Comparison of ENCODE assay signal across 8 mouse cellular contexts in genomic region chr17:24717943-24718342, GRCm38 (mm10). TPM values are rescaled to one million over a fixed set of nuclear protein-coding genes. Genes with fewer than 3 reads are reported as not detected.
DNase-seq lines count a peak whose midpoint lies in the region; ATAC-seq lines count a peak whose summit lies in the region.

TSS of gene Rnf151 (minus strand) at chr17:24718063.
TSS of gene Rps2 (plus strand) at chr17:24718116.

- WGBS in kidney, embryonic 14.5 days, result 80% methylated on average over 4 of the region's 4 CpGs
- WGBS in embryonic facial prominence, embryonic 10.5 days, result 79% methylated on average over 4 of the region's 4 CpGs
- WGBS in hindbrain, embryonic 16.5 days, result 85% methylated on average over 4 of the region's 4 CpGs
- whole genome bisulfite sequencing in midbrain, embryonic 15.5 days, result 77% methylated on average over 4 of the region's 4 CpGs

- no peak within 1 kb of the TSS for H3K27ac ChIP-seq in kidney, embryonic 14.5 days (ENCODE audit: low read depth, low read length)
- peak within 1 kb of the TSS; percentile 94; the same call in 1 of the 2 replicates for H3K27ac ChIP-seq in embryonic facial prominence, embryonic 10.5 days (replicated peaks)
- no peak within 1 kb of the TSS for H3K27ac ChIP-seq in hindbrain, embryonic 16.5 days (ENCODE audit: low read depth, low read length)
- no peak within 1 kb of the TSS for H3K27ac ChIP-seq in midbrain, embryonic 15.5 days

- peaks cover 30% of the 10 kb centered on the region for H3K36me3 ChIP-seq in kidney, embryonic 14.5 days (ENCODE audit: control insufficient read depth, insufficient read depth, low read length)
- peaks cover 60% of the 10 kb centered on the region for H3K36me3 ChIP-seq in embryonic facial prominence, embryonic 10.5 days (replicated peaks)
- H3K36me3 ChIP-seq in hindbrain, embryonic 16.5 days (ENCODE audit: control insufficient read depth, insufficient read depth, low read length), result peaks cover 16% of the 10 kb centered on the region
- peaks cover 10% of the 10 kb centered on the region for H3K36me3 ChIP-seq in midbrain, embryonic 15.5 days (replicated peaks)

- H3K4me3 ChIP-seq in kidney, embryonic 14.5 days (ENCODE audit: low read length), result peak within 1 kb of the TSS; percentile 90; the same call in 1 of the 2 replicates
- H3K4me3 ChIP-seq in embryonic facial prominence, embryonic 10.5 days, result peak within 1 kb of the TSS; percentile 90
- H3K4me3 ChIP-seq in hindbrain, embryonic 16.5 days (ENCODE audit: low read length), result peak within 1 kb of the TSS; percentile 89
- peak within 1 kb of the TSS; percentile 77 for H3K4me3 ChIP-seq in midbrain, embryonic 15.5 days

- ATAC-seq in kidney, embryonic 14.5 days (ENCODE audit: low FRiP score, low TSS enrichment), result no peak
- no peak for ATAC-seq in hindbrain, embryonic 16.5 days
- ATAC-seq in midbrain, embryonic 15.5 days (replicated peaks), result no peak

- H3K27me3 ChIP-seq in kidney, embryonic 14.5 days (ENCODE audit: control insufficient read depth, insufficient read depth, low read length), result no peaks in the 10 kb centered on the region
- no peaks in the 10 kb centered on the region for H3K27me3 ChIP-seq in embryonic facial prominence, embryonic 10.5 days (replicated peaks; ENCODE audit: low read depth, poor library complexity, severe bottlenecking)
- no peaks in the 10 kb centered on the region for H3K27me3 ChIP-seq in hindbrain, embryonic 16.5 days (replicated peaks; ENCODE audit: control insufficient read depth, insufficient read depth, low read length)
- no peaks in the 10 kb centered on the region for H3K27me3 ChIP-seq in midbrain, embryonic 15.5 days (replicated peaks)

- H3K9ac ChIP-seq in kidney, embryonic 14.5 days (ENCODE audit: low read depth, low read length), result no peak within 1 kb of the TSS; the same call in 1 of the 2 replicates
- no peak within 1 kb of the TSS; the same call in 1 of the 2 replicates for H3K9ac ChIP-seq in hindbrain, embryonic 16.5 days (ENCODE audit: low read depth, low read length)
- no peak within 1 kb of the TSS for H3K9ac ChIP-seq in midbrain, embryonic 15.5 days

- peaks cover 8% of the 10 kb centered on the region for H3K4me1 ChIP-seq in kidney, embryonic 14.5 days (ENCODE audit: control insufficient read depth, insufficient read depth, low read length)
- peaks cover 25% of the 10 kb centered on the region for H3K4me1 ChIP-seq in embryonic facial prominence, embryonic 10.5 days
- peaks cover 23% of the 10 kb centered on the region for H3K4me1 ChIP-seq in hindbrain, embryonic 16.5 days (ENCODE audit: control insufficient read depth, insufficient read depth, low read depth, low read length)
- peaks cover 28% of the 10 kb centered on the region for H3K4me1 ChIP-seq in midbrain, embryonic 15.5 days

- DNase-seq in kidney, adult 11 months, result no peak
- no peak for DNase-seq in embryonic facial prominence, embryonic 10.5 days (ENCODE audit: low spot score)
- DNase-seq in adrenal gland, postnatal 10 days, result no peak
- DNase-seq in adrenal gland, postnatal 4 days (ENCODE audit: low spot score in 2 of 2), result no peak
- no peak for DNase-seq in cerebellum, postnatal 36 days

- no peaks in the 10 kb centered on the region for H3K9me3 ChIP-seq in kidney, embryonic 14.5 days (ENCODE audit: control insufficient read depth, low read length)
- no peaks in the 10 kb centered on the region for H3K9me3 ChIP-seq in embryonic facial prominence, embryonic 10.5 days
- H3K9me3 ChIP-seq in hindbrain, embryonic 16.5 days (ENCODE audit: control insufficient read depth, low read length), result no peaks in the 10 kb centered on the region
- H3K9me3 ChIP-seq in midbrain, embryonic 15.5 days, result no peaks in the 10 kb centered on the region

- H3K4me2 ChIP-seq in kidney, embryonic 14.5 days (replicated peaks; ENCODE audit: low read depth, low read length), result peak within 1 kb of the TSS; percentile 44
- peak within 1 kb of the TSS; percentile 62 for H3K4me2 ChIP-seq in hindbrain, embryonic 16.5 days (ENCODE audit: low read length)
- peak within 1 kb of the TSS; percentile 72 for H3K4me2 ChIP-seq in midbrain, embryonic 15.5 days

RNA-seq across cellular contexts. Expression of gene Rnf151, which starts in this region (rescaled TPM):
- polyA plus RNA-seq in kidney, embryonic 14.5 days (2014; fragmentation: Nextera tagmentation; extraction: Ambion mirVana), result 0.62 TPM in 1 of 2 replicates, not detected in the other
- 0.13 and 0.29 TPM in 2 replicates for polyA plus RNA-seq in embryonic facial prominence, embryonic 10.5 days (2016; fragmentation: Nextera tagmentation; extraction: Ambion mirVana)
- not detected in 2 replicates for polyA plus RNA-seq in hindbrain, embryonic 16.5 days (2015; fragmentation: Nextera tagmentation; extraction: Ambion mirVana)
- not detected in 2 replicates for polyA plus RNA-seq in midbrain, embryonic 15.5 days (2015; fragmentation: Nextera tagmentation; extraction: Ambion mirVana)
- under 1 TPM in 1 of 2 experiments, not detected in 1; 0.24 TPM for total RNA-seq in adrenal gland, postnatal 10 days (2021)
- not detected for total RNA-seq in adrenal gland, postnatal 4 days (2021)

RNA-seq across cellular contexts. Expression of gene Rps2, which starts in this region (rescaled TPM):
- 1,741 and 1,827 TPM in 2 replicates for polyA plus RNA-seq in kidney, embryonic 14.5 days (2014; fragmentation: Nextera tagmentation; extraction: Ambion mirVana)
- 1,693 and 1,819 TPM in 2 replicates for polyA plus RNA-seq in embryonic facial prominence, embryonic 10.5 days (2016; fragmentation: Nextera tagmentation; extraction: Ambion mirVana)
- 732 and 739 TPM in 2 replicates for polyA plus RNA-seq in hindbrain, embryonic 16.5 days (2015; fragmentation: Nextera tagmentation; extraction: Ambion mirVana)
- polyA plus RNA-seq in midbrain, embryonic 15.5 days (2015; fragmentation: Nextera tagmentation; extraction: Ambion mirVana), result 706 and 744 TPM in 2 replicates
- total RNA-seq in adrenal gland, postnatal 10 days (2021), result 100 to 1,000 TPM; 785 to 825 TPM
- total RNA-seq in adrenal gland, postnatal 4 days (2021), result 100 to 1,000 TPM; 867 to 881 TPM
